Mouse (Mus musculus): ENCODE data around the gene Reln.

The Reln gene

DNA sequence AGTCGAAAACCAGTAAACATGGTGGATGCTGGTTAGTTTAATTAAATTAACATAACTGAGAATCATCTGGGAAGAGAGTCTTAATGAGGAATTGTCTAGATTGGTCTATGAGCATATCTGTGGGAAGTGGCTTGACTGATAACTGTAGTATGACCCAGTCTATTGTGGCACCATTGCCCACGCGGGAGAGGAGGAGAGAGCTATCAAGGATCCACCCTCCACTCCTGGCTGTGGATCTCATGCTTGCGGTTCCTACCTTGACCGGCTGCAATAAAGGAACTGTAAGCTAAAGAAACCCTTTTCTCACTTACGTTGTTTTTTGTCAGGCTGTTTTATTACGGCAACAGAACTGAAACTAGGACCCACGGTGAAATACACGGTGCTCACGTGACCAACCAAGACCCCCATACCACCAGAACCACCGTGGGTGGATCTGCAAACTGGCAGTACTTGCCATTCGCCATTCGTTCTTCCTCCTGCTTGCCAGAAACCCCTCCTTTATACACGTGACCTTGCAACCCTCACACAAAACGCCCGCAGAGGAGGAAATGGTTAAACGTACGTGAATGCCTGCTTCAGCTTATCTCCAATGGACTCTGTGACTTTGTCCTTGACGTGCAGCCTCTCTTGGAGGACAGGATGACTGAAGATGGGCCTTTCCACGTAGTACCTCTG is 497.7 kb downstream of the Reln start:
- no peak for DNase-seq (ENCODE audit: low read depth, low spot score)

- no peak for DNase-seq (ENCODE audit: low read depth, low spot score)
Measured at GRCm38 (mm10) chr5:21844676-21845075, 499.8 kb downstream of the Reln start.
